Mouse (Mus musculus) CH12.LX (cell line): ENCODE measurements around the gene Glo1. TPM values are rescaled to one million over a fixed set of nuclear protein-coding genes. Genes with fewer than 3 reads are reported as not detected.
A peak's percentile ranks its signal among the peaks of the same experiment; 100 is the strongest.

ENCODE experiments used
- DNase-seq: peaks from one replicate; pipeline ENCODE4 v3.0.0-alpha.2; 2013; ENCODE audit errors: extremely low read depth
- H3K27ac ChIP-seq: 2 replicates; pipeline ENCODE4 v1.5.1; 2012; ENCODE audit warnings: low read depth, mild to moderate bottlenecking, control low read depth, moderate library complexity; ENCODE audit not compliant: insufficient read depth
- H3K27me3 ChIP-seq: replicated peaks from 2 replicates; pipeline ENCODE3; 2012; ENCODE audit warnings: inconsistent platforms
- H3K36me3 ChIP-seq, 2 experiments: replicated peaks in 1 of 2; 2 replicates each; pipeline versions ENCODE3 to v1.6.1; 2012; ENCODE audit warnings: inconsistent platforms in 1 of 2, low read length in 1 of 2, mild to moderate bottlenecking in 1 of 2, mixed read lengths in 1 of 2, moderate library complexity in 1 of 2; ENCODE audit not compliant: control insufficient read depth in 1 of 2, insufficient read depth in 1 of 2
- H3K4me1 ChIP-seq, 2 experiments: 2 replicates each; pipeline ENCODE4 v1.6.1; 2012; ENCODE audit warnings: inconsistent platforms in 1 of 2, moderate library complexity in 1 of 2; ENCODE audit not compliant: insufficient read depth in 2 of 2, control insufficient read depth in 1 of 2
- H3K4me2 ChIP-seq: 2 replicates; pipeline ENCODE4 v1.6.1; 2012; ENCODE audit warnings: low read depth, mild to moderate bottlenecking, control low read depth; ENCODE audit not compliant: poor library complexity, insufficient read depth, severe bottlenecking
- H3K4me3 ChIP-seq, 3 experiments: fragments of 150-350 bp in 1 of 3; sonication (generic) in 1 of 3; replicated peaks in 1 of 3; 2 replicates each; pipeline versions ENCODE3 to v1.5.1; 2011 to 2012; ENCODE audit warnings: low read depth in 2 of 3, low read length in 2 of 3, mild to moderate bottlenecking in 2 of 3, moderate library complexity in 2 of 3, control low read depth in 1 of 3, improper control_type of control experiment in 1 of 3, inconsistent platforms in 1 of 3, mixed read lengths in 1 of 3; ENCODE audit not compliant: poor library complexity in 1 of 3
- H3K79me2 ChIP-seq: replicated peaks from 2 replicates; pipeline ENCODE4 v1.6.1; 2012; ENCODE audit warnings: mild to moderate bottlenecking, moderate library complexity; ENCODE audit not compliant: control insufficient read depth, poor library complexity, insufficient read depth, severe bottlenecking; ENCODE audit errors: extremely low read depth
- H3K9ac ChIP-seq: 2 replicates; pipeline ENCODE4 v1.6.1; 2012; ENCODE audit warnings: low read depth, mild to moderate bottlenecking, control low read depth, moderate library complexity; ENCODE audit not compliant: insufficient read depth
- H3K9me3 ChIP-seq: replicated peaks from 2 replicates; pipeline ENCODE3; 2012; ENCODE audit warnings: low read length, inconsistent platforms, mixed read lengths
- BHLHE40 ChIP-seq: IDR thresholded peaks from 2 replicates; pipeline ENCODE4 v1.6.1; 2011; ENCODE audit warnings: mild to moderate bottlenecking, low read depth, low read length, improper control_type of control experiment
- CHD2 ChIP-seq: IDR thresholded peaks from 2 replicates; pipeline ENCODE4 v1.6.1; 2011; ENCODE audit warnings: low read length, improper control_type of control experiment
- EP300 ChIP-seq: IDR thresholded peaks from 2 replicates; pipeline ENCODE4 v1.6.1; 2011; ENCODE audit warnings: low read length, improper control_type of control experiment
- ETS1 ChIP-seq: conservative IDR thresholded peaks from 2 replicates; pipeline ENCODE4 v1.6.1; 2012; ENCODE audit warnings: low read depth, mild to moderate bottlenecking, inconsistent platforms, low read length, improper control_type of control experiment, moderate library complexity
- IRF4 ChIP-seq: IDR thresholded peaks from 2 replicates; pipeline ENCODE4 v1.6.1; 2014; ENCODE audit warnings: low read depth, mild to moderate bottlenecking, inconsistent platforms, low read length, improper control_type of control experiment
- MAZ ChIP-seq: IDR thresholded peaks from 2 replicates; pipeline ENCODE4 v1.6.1; 2012; ENCODE audit warnings: low read depth, mild to moderate bottlenecking, inconsistent platforms, low read length, improper control_type of control experiment, moderate library complexity
- MEF2A ChIP-seq: IDR thresholded peaks from 2 replicates; pipeline ENCODE4 v1.6.1; 2014; ENCODE audit warnings: low read depth, mild to moderate bottlenecking, inconsistent platforms, low read length, improper control_type of control experiment, borderline replicate concordance
- MYC ChIP-seq: IDR thresholded peaks from 2 replicates; pipeline ENCODE4 v1.6.1; 2011; ENCODE audit warnings: low read depth, mild to moderate bottlenecking, improper control_type of control experiment, low read length
- NELFE ChIP-seq: IDR thresholded peaks from 2 replicates; pipeline ENCODE4 v1.6.1; 2011; ENCODE audit warnings: low read depth, low read length, improper control_type of control experiment
- PAX5 ChIP-seq: IDR thresholded peaks from 2 replicates; pipeline ENCODE4 v1.6.1; 2012; ENCODE audit warnings: low read length, inconsistent platforms, mixed read lengths
- POLR2A ChIP-seq: IDR thresholded peaks from 2 replicates; pipeline ENCODE4 v1.6.1; 2011; ENCODE audit warnings: low read depth, mild to moderate bottlenecking, improper control_type of control experiment, low read length
- POLR2AphosphoS2 ChIP-seq: IDR thresholded peaks from 2 replicates; pipeline ENCODE4 v1.6.1; 2011; ENCODE audit warnings: low read depth, low read length, improper control_type of control experiment
- SMC3 ChIP-seq: IDR thresholded peaks from 2 replicates; pipeline ENCODE4 v1.6.1; 2011; ENCODE audit warnings: low read depth, low read length, improper control_type of control experiment
- USF1 ChIP-seq: IDR thresholded peaks from 2 replicates; pipeline ENCODE4 v1.6.1; 2014; ENCODE audit warnings: low read depth, mild to moderate bottlenecking, inconsistent platforms, low read length, improper control_type of control experiment
- ZC3H11A ChIP-seq: IDR thresholded peaks from 2 replicates; pipeline ENCODE4 v1.6.1; 2012; ENCODE audit warnings: low read depth, mild to moderate bottlenecking, inconsistent platforms, low read length, improper control_type of control experiment
- ZKSCAN1 ChIP-seq: IDR thresholded peaks from 2 replicates; pipeline ENCODE4 v1.6.1; 2012; ENCODE audit warnings: low read depth, inconsistent platforms, low read length, improper control_type of control experiment, borderline replicate concordance
- ZMIZ1 ChIP-seq: IDR thresholded peaks from 2 replicates; pipeline ENCODE4 v1.6.1; 2012; ENCODE audit warnings: low read depth, mild to moderate bottlenecking, inconsistent platforms, low read length, improper control_type of control experiment
- dilution Hi-C: fragments of 300-500 bp; cut with MboI; formaldehyde crosslinking; loops from 2 replicates; pipeline ENCODE4 v1.14.3; 2020; ENCODE audit warnings: low sequenced_read_pairs; ENCODE audit not compliant: extremely low pct_unique_long_range_greater_than_20kb, extremely low pct_ligation_motif_present
- in situ Hi-C: fragments of 300-500 bp; cut with MboI; formaldehyde crosslinking; loops from 3 replicates; pipeline ENCODE4 v1.14.3; 2019; ENCODE audit warnings: low sequenced_read_pairs, low pct_ligation_motif_present, low pct_unique_long_range_greater_than_20kb, mixed read lengths
- polyA plus RNA-seq: library from polyadenylated mRNA; unstranded; fragments of >175 nt; gene quantifications from 2 replicates; pipeline ENCODE4 v1.2.1, GENCODE M21; 2012; ENCODE audit warnings: low read depth; ENCODE audit not compliant: insufficient read length
- total RNA-seq, 2 experiments: library from RNA; depleted of rRNA; stranded (reverse); fragments of 300-350 nt in 1 of 2; fragments of >200 nt in 1 of 2; gene quantifications; 2 replicates each; pipeline ENCODE4 v1.2.3; 2012 to 2014

Glo1 gene
- total and polyA plus RNA-seq, 3 experiments, result 143 to 283 (median 170) TPM

DNA sequence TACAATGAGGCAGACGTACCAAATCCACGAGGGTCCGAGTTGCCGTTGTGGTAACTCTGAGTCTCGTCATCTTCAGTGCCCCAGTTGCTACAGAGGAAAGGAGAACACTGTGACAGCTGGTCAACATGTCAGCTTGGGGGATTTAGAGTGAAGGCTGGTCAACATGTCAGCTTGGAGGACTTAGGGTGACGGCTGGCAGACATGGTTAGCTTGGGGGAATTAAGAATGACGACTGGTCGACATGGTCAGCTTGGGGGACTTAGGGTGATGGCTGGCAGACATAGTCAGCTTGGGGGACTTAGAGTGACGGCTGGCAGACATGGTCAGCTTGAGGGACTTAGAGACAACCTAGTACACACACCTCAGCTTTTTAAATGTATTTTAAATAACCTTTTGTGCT is 28.9 kb downstream of the Glo1 start:
- TF ChIP-seq ETS1, result no peak
- no peak for TF ChIP-seq PAX5
- no peak for TF ChIP-seq POLR2A
- no peak for TF ChIP-seq ZC3H11A
- no peak for TF ChIP-seq POLR2AphosphoS2
- TF ChIP-seq EP300, result no peak
- TF ChIP-seq MYC, result no peak
- no peak for TF ChIP-seq MAZ
- no peak for TF ChIP-seq NELFE
- no peak for TF ChIP-seq MEF2A
- TF ChIP-seq BHLHE40, result no peak
- no peak for TF ChIP-seq IRF4
- TF ChIP-seq ZKSCAN1, result no peak
- no peak for TF ChIP-seq USF1
- no peak for TF ChIP-seq SMC3
- no peak for TF ChIP-seq ZMIZ1
- TF ChIP-seq, all 38 proteins: peak for 0
- no peak overlapping the region for H3K9ac ChIP-seq
- in situ Hi-C loops (no loop called here), dilution Hi-C loops (no loop called here)
- no peak for DNase-seq
- peaks cover 64 to 87% of the 10 kb centered on the region in 2 experiments for H3K36me3 ChIP-seq
- no peak overlapping the region for H3K27ac ChIP-seq
- H3K4me1 ChIP-seq, result peaks cover 0 to 18% of the 10 kb centered on the region in 2 experiments; a peak in 3 of 4 replicates
- no peaks in the 10 kb centered on the region for H3K27me3 ChIP-seq
- H3K4me3 ChIP-seq, result no peak overlapping the region
- H3K4me2 ChIP-seq, result no peak overlapping the region
- H3K79me2 ChIP-seq, result no peaks in the 10 kb centered on the region
- no peaks in the 10 kb centered on the region for H3K9me3 ChIP-seq

- H3K4me3 ChIP-seq, result no peak overlapping the region
- H3K79me2 ChIP-seq, result no peaks in the 10 kb centered on the region
- H3K27me3 ChIP-seq, result no peaks in the 10 kb centered on the region
- no peak overlapping the region for H3K27ac ChIP-seq
- H3K9ac ChIP-seq, result no peak overlapping the region
- dilution Hi-C loops, result no loop called here
- H3K36me3 ChIP-seq, result peaks cover 45 to 78% of the 10 kb centered on the region in 2 experiments
- no peak for DNase-seq
- peaks cover 0 to 39% of the 10 kb centered on the region in 2 experiments; a peak in 3 of 4 replicates for H3K4me1 ChIP-seq
- H3K9me3 ChIP-seq, result no peaks in the 10 kb centered on the region
- no peak overlapping the region for H3K4me2 ChIP-seq
- in situ Hi-C loops, result no loop called here
- TF ChIP-seq CHD2 (0 out of 2 replicates have a peak, but pooled peaks have one; percentile 20), ETS1 (no peak)
These were observed 31.8 kb downstream of the Glo1 start for GRCm38 (mm10) chr17:30594846-30595245.
